Mouse (Mus musculus) hematopoietic multipotent progenitor cell, adult 10-12 weeks (in vitro differentiated cells): ENCODE measurements around the gene Gm17581. TPM values are rescaled to one million over a fixed set of nuclear protein-coding genes. Genes with fewer than 3 reads are reported as not detected.

Source experiments
- polyA plus RNA-seq: library from polyadenylated mRNA; stranded (reverse); fragments of >175 nt; gene quantifications from 2 replicates; pipeline ENCODE4 v1.2.3, GENCODE M21; 2012; ENCODE audit warnings: low replicate concordance

The Gm17581 gene
- not detected in 2 replicates for polyA plus RNA-seq

DNA sequence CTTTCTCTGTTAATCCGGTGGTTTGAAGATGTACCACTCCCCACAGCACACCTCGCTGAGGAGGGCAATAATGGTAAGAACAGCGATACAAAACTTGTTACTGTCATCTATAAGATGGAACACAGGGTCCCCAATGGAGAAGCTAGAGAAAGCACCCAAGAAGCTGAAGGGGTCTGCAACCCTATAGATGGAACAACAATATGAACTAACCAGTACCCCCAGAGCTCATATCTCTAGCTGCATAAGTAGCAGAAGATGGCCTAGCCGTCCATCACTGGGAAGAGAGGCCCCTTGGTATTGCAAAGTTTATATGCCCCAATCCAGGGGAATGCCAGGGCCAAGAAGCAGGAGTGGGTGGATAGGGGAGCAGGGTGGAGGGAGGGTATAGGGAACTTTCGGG is at the start of gene Gm17581:
Gm17581 (minus strand) TSS at position 101 of the 400 bp plus-strand sequence.

DNA sequence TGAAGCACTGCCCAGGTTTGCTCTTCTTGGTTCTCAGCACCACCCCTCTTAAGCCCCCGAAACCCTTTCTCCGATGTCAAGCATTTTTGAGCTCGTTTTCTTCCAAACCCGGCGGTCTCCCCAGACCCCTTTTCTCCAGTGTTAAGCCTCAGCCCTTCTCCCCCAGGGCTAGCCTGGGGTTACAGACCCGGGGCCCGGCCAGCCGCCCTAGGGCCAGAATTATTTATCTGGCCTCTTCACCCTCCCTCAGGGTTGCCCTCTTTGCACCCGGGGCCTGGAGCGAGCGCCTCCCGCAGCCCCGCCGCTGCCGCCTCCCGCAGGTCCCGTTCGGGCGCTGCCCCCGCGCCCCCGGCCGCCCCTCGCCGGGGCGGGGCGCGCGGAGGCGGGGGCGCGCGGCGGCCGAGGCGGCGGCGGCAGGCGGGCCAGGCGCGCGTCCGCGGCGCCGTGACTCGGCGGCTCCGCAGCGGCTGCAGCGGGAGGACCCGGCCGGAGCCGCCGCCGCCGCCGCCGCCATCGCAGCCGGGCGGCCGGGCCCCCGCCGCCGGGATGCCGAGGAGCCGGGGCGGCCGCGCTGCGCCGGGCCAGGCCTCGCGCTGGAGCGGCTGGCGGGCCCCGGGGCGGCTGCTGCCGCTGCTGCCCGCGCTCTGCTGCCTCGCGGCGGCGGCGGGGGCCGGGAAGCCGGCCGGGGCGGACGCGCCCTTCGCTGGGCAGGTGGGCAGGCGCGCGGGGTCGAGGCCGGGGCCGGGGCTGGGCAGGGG is 39.4 kb upstream of the Gm17581 start, which contains the start of gene Mmp24:
Mmp24 (plus strand) TSS at position 416 of the 758 bp plus-strand sequence.

DNA sequence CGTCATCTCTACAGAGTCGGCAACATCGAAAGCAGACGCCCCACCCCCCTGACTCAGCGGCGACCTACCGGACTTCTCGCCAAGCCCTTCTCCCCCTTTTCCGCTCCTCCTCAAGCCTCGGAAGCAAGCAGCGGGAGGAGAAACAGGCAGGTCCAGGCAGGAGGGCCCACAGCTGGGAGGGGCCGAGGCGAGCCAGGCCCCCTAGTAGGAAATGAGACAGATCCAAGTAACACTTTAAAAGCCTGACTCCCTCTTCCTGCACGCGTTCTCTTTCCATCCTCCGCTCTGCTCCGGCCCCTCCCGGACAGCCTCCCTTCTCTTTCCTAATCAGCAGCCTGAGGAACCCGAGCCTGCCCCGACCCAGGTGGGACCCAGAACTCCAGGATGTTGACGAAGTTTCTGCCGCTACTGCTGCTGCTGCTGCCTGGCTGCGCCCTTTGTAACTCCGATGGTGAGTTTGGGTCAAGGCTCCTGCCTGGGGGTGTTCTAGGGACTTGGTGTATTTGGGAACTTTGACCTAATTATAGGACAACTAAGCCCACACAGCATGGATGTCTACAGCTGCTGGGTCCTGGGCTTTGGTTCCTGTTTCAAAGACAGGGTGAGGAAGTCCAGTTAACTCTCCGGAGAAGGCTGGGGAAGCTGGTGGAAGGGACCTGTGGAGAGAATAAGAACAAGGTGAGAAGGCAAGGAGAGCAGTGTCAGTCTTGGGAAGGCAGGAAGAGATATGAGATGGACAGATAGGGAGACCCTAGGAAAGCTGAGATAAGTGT is 15.5 kb upstream of the Gm17581 start, which contains the start of gene Procr:
Procr (plus strand) TSS at position 104 of the 773 bp plus-strand sequence.

DNA sequence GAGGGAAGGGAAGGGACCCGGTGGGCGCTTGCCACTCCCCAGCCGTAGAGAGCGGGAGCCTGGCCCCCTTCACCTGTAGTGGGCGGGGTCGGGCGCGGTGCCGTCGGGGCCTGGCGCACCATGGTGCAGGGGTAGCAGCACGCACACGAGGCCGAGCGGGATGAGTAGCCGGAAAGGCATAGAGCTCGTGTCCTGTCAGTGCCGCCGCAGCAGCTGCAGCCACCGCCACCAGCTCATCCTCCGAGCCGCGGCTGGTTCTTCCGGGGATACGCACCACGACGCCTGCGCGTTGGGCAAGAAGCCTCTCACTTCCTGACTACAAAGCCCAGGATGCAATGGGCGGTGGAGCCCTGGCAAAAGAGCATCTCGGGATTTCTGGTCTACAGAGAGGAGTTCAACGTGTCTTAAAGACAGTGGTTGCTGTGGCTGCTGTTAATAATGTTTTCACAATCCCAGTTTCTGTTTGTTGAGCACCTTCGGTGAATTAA is 6.5 kb downstream of the Gm17581 start, which contains the start of gene Edem2:
Edem2 (minus strand) TSS at position 318 of the 488 bp plus-strand sequence.

DNA sequence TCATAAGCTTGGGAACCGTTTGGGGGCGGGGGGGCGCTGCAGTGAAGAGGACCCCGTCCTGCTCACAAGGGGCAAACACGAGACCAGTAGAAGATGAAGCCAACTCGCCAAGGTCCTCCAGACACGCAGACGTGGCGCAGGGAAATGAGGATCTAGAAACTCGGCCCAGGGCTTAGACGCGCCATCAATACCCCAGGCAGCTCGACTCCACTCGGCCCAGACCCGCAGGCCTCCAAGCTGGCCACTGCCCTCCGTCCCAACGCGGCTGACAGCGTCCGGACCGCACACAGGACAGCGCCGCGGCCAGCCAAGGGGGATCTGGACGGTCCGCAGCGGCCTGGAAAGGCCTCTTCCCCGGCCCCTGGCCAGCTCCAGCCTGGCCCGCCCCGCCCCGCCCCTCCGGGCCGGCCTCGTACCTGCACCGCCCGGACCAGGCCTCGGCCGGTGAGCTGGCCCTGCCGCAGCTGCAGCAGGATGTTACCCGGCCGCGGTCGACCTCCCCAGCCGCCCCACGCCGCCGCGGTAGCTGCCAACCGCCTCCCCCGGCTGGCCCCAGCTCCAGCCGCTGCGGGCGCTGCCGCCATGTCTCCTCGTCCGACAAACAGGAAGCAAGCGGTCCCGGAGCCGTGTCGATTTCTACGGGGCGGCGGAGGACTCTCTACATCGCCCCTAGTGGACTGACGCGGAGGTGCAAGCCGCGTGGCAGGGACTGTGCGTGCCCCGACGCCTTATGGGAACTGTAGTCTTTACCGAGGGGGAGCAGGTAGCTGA is 43.8 kb downstream of the Gm17581 start, which contains the start of gene Trpc4ap:
Trpc4ap (minus strand) TSS at position 662 of the 771 bp plus-strand sequence.

Other genes starting within 250 kb of the Gm17581 start
- 6.2 and 8.4 TPM in 2 replicates for gene Acss2, start 217.9 kb downstream of the Gm17581 start, polyA plus RNA-seq
- 0.39 and 1.8 TPM in 2 replicates for gene Ggt7, start 217.6 kb downstream of the Gm17581 start, polyA plus RNA-seq
- gene Gss, start 143.1 kb downstream of the Gm17581 start, polyA plus RNA-seq: 8.5 and 11.3 TPM in 2 replicates
- 0.97 and 1.00 TPM in 2 replicates for gene Myh7b, start 124.7 kb downstream of the Gm17581 start, polyA plus RNA-seq
- gene Trpc4ap, start 43.5 kb downstream of the Gm17581 start, polyA plus RNA-seq: 112 and 131 TPM in 2 replicates
- gene Edem2, start 6.4 kb downstream of the Gm17581 start, polyA plus RNA-seq: 76.2 and 193 TPM in 2 replicates
- gene Procr, start 15.3 kb upstream of the Gm17581 start, polyA plus RNA-seq: 1.3 and 2.4 TPM in 2 replicates
- gene Mmp24, start 39.5 kb upstream of the Gm17581 start, polyA plus RNA-seq: not detected in 2 replicates
- gene BC029722, start 83.6 kb upstream of the Gm17581 start, polyA plus RNA-seq: 42.5 and 89.4 TPM in 2 replicates
- gene Eif6, start 91.1 kb upstream of the Gm17581 start, polyA plus RNA-seq: 128 and 292 TPM in 2 replicates
- gene Fam83c, start 99.0 kb upstream of the Gm17581 start, polyA plus RNA-seq: not detected in 2 replicates
- 1.3 and 2.2 TPM in 2 replicates for gene Uqcc1, start 194.4 kb upstream of the Gm17581 start, polyA plus RNA-seq
- not detected in 2 replicates for gene Gm15557, start 204.9 kb upstream of the Gm17581 start, polyA plus RNA-seq
- not detected in 2 replicates for gene Gdf5, start 209.5 kb upstream of the Gm17581 start, polyA plus RNA-seq
- 27.5 and 34.6 TPM in 2 replicates for gene Cep250, start 220.6 kb upstream of the Gm17581 start, polyA plus RNA-seq